Mouse (Mus musculus): ENCODE results near the gene Zmiz1.

DNA sequence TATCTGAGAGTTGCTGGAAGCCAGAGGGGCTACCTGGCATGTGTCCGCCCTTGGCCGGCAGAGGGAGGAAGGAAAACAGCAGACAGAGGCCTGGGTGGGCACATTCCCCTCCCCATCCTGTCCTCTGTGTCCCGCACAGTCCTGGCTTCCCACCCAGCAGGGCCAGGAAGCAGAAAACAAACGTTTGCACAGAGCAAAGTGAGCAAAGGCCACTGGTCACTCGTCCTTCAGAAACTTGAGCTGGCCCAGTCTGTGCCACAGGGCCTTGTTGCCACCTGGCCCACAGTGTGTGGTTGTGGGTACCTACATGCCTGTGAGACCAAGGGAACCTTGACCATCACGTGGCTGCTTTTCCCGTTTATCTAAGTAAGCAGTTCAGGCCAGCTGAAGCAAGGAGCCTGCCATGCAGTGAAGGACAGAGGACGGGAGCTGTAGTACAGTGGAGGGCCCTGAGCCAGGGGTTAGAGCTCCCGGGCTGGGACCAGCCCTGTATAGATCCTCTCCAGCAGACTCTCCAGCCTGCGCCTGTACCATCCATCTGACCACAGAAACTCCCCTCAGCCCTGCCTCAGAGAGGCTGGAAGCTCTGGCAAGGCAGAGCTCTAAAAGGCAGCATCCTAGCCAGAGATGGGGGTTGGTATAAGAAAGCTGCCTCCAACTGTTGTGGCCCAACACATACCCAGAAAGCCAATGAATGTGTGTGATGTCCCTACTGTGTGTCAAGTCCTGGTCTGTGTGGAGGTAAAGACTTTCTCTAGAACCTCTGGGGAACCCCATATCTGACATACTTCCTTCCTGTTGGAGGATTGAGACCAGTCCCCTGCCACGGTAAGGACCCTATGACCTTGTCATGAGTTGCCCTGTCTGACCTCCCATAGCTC lies 64.5 kb downstream of the Zmiz1 start:
- TF ChIP-seq CTCF (IDR thresholded peaks at IDR 0.05; ENCODE audit: low read depth, low read length) (no peak), POLR2A (IDR thresholded peaks at IDR 0.05; ENCODE audit: borderline replicate concordance, low read depth, low read length) (no peak)

Data from bone marrow macrophage, adult 2 months (primary cell).